ENCODE assay signal across 8 mouse cellular contexts in the genomic region with DNA sequence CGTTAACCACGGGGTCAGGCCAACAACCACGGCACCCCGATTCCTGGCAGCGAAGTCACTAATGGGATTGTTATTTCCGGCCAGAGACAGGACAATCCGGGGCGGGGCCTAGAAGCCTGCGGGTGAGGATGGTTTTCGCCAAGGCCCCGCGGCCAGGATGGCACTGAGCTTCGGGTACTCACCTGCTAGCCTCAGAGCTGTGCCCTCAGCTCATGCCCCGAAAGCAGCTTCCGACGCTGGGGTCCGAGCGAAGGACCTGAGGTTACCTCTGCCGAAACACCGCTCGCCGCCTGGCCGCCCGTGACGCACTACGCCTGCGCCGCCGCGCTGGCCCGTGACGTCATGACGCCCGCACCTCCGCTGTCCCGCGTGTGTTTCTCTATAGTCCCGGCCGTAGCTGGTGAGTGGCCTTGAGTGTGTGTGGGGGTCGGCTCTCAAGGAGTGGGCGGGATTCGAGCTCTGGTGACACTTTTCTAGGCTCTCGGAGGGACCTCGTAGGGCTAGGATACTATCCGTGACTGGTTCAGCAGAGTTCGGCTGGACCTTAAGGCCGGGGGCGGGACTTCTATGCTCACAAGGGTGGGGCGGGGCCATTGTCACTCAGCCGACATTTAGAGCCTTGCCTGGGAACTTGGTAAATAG. TPM values are rescaled to one million over a fixed set of nuclear protein-coding genes. Genes with fewer than 3 reads are reported as not detected.
DNase-seq lines count a peak whose midpoint lies in the region; ATAC-seq and TF ChIP-seq lines count a peak whose summit lies in the region.

A gene (plus strand): TSS at position 90 of the 642 bp plus-strand sequence.
A gene (minus strand): TSS at position 474 of the 642 bp plus-strand sequence.

- intact Hi-C loops in gastrocnemius, adult 2 months (cut with DNase I), result loop anchor here (5.0 kb wide), 1 partner anchor 89 kb away; a partner anchor contains a TSS
- intact Hi-C loops in left cerebral cortex, adult 2 months (cut with DNase I), result loop anchor here (2.0 to 10.0 kb wide), 3 partner anchors 66 to 138 kb away; a partner anchor contains a TSS

- 2% methylated on average over 50 of the region's 50 CpGs for WGBS in hindbrain, postnatal 0 days

- no peaks in the 10 kb centered on the region for H3K27me3 ChIP-seq in hindbrain, postnatal 0 days (ENCODE audit: insufficient read depth, low read length)

- no peak for TF ChIP-seq CTCF in gastrocnemius, adult 2 months (IDR thresholded peaks at IDR 0.05)
- no peak for TF ChIP-seq CTCF in hindbrain, postnatal 0 days (IDR thresholded peaks at IDR 0.05; ENCODE audit: low read depth)
- no peak for TF ChIP-seq CTCF in left cerebral cortex, adult 2 months (IDR thresholded peaks at IDR 0.05)

- peaks cover 12% of the 10 kb centered on the region for H3K4me1 ChIP-seq in hindbrain, postnatal 0 days (ENCODE audit: insufficient read depth, low read length)

- no peaks in the 10 kb centered on the region for H3K9me3 ChIP-seq in hindbrain, postnatal 0 days (ENCODE audit: low read length)

- H3K4me3 ChIP-seq in gastrocnemius, adult 2 months, result peak within 1 kb of the TSS; percentile 92
- H3K4me3 ChIP-seq in hindbrain, postnatal 0 days (ENCODE audit: low read length), result peak within 1 kb of the TSS; percentile 54
- peak within 1 kb of the TSS; percentile 68 for H3K4me3 ChIP-seq in left cerebral cortex, adult 2 months

- ATAC-seq in common myeloid progenitor, adult 5-6 weeks (replicated peaks; ENCODE audit: low read depth, poor library complexity, severe bottlenecking), result peak; percentile 93
- ATAC-seq in hindbrain, postnatal 0 days, result peak; percentile 99
- peak; percentile 98 for ATAC-seq in megakaryocyte, adult 5-6 weeks (ENCODE audit: poor library complexity, severe bottlenecking)

- peaks cover 11% of the 10 kb centered on the region; the same call in 1 of the 2 replicates for H3K36me3 ChIP-seq in hindbrain, postnatal 0 days (ENCODE audit: insufficient read depth, low read length)

- H3K27ac ChIP-seq in gastrocnemius, adult 2 months, result peak within 1 kb of the TSS; percentile 97
- H3K27ac ChIP-seq in hindbrain, postnatal 0 days, result peak within 1 kb of the TSS; percentile 85
- H3K27ac ChIP-seq in left cerebral cortex, adult 2 months, result peak within 1 kb of the TSS; percentile 98

- peak within 1 kb of the TSS; percentile 61 for H3K9ac ChIP-seq in hindbrain, postnatal 0 days (replicated peaks; ENCODE audit: low read length)

- peak; percentile 95 for DNase-seq in ZHBTc4 (ENCODE audit: low read depth, low spot score)
- peak; percentile 94 for DNase-seq in gastrocnemius, adult 2 months
- peak; percentile 93 for DNase-seq in hindbrain, postnatal 0 days (ENCODE audit: low spot score)
- peak; percentile 91 to 95 for DNase-seq in left cerebral cortex, adult 2 months (ENCODE audit: extremely low spot score in 1 of 2, low spot score in 2 of 2)
- DNase-seq in right cerebral cortex, adult 2 months (ENCODE audit: low spot score in 2 of 2), result peak; percentile 93 to 97
- peak; percentile 90 for DNase-seq in urinary bladder, postnatal 14 days (ENCODE audit: low spot score)

- peak within 1 kb of the TSS; percentile 70 for H3K4me2 ChIP-seq in hindbrain, postnatal 0 days (ENCODE audit: low read depth, low read length)

RNA-seq across cellular contexts. Expression of the first gene that starts in this region (rescaled TPM):
- 64.8 and 98.7 TPM in 2 replicates for total RNA-seq in common myeloid progenitor, adult 5-6 weeks (2017)
- 10 to 100 TPM; 15.8 to 16.7 TPM for total RNA-seq in gastrocnemius, adult 2 months (2021)
- total RNA-seq in hindbrain, postnatal 0 days (2014; rRNA removed), result 12.9 and 32.2 TPM in 2 replicates
- 16.6 and 17.0 TPM in 2 replicates for polyA plus RNA-seq in hindbrain, postnatal 0 days (2015; fragmentation: Nextera tagmentation; extraction: Ambion mirVana)
- 10 to 100 TPM; 14.6 to 18.7 TPM for total RNA-seq in left cerebral cortex, adult 2 months (2021)
- total RNA-seq in megakaryocyte, adult 5-6 weeks (2015), result 9.3 and 10.1 TPM in 2 replicates
- 22.5 and 23.6 TPM in 2 replicates for total RNA-seq in megakaryocyte, adult 5-6 weeks (2017)

RNA-seq across cellular contexts. Expression of the second gene that starts in this region (rescaled TPM):
- 22.5 and 24.3 TPM in 2 replicates for total RNA-seq in common myeloid progenitor, adult 5-6 weeks (2017)
- total RNA-seq in gastrocnemius, adult 2 months (2021), result 10 to 100 TPM; 31.9 to 33.5 TPM
- total RNA-seq in hindbrain, postnatal 0 days (2014; rRNA removed), result 47.3 and 48.6 TPM in 2 replicates
- 98.1 and 100 TPM in 2 replicates for polyA plus RNA-seq in hindbrain, postnatal 0 days (2015; fragmentation: Nextera tagmentation; extraction: Ambion mirVana)
- 10 to 100 TPM; 47.9 to 48.9 TPM for total RNA-seq in left cerebral cortex, adult 2 months (2021)
- total RNA-seq in megakaryocyte, adult 5-6 weeks (2015), result 36.4 and 37.8 TPM in 2 replicates
- total RNA-seq in megakaryocyte, adult 5-6 weeks (2017), result 21.7 and 22.1 TPM in 2 replicates

Comparison
In these comparisons a context has a peak if more than half of its experiments do, and no peak if none do; other contexts are left out.
1. Peak in every context shown above with its lines: DNase-seq, ATAC-seq, H3K4me3 ChIP-seq and H3K27ac ChIP-seq.